Mouse (Mus musculus) midbrain, embryonic 11.5 days (tissue): ENCODE measurements at regions not wholly inside any gene's neighbourhood (a gene's known extent, or its start where the extent isn't known, plus 50 kb on each side); places are given as distances from the start of the nearest gene placed in this dataset.
A peak's percentile ranks its signal among the peaks of the same experiment; 100 is the strongest.

Experiments
- ATAC-seq: fragments of 200-750 bp; cut with Nextera tagmentation; 2 replicates; pipeline ENCODE4 v1.8.0; 2017; ENCODE audit warnings: moderate TSS enrichment, moderate library complexity; ENCODE audit not compliant: low FRiP score
- DNase-seq: peaks from one replicate; pipeline ENCODE4 v3.0.0; 2015; ENCODE audit warnings: low spot score; ENCODE audit errors: missing footprints
- H3K27ac ChIP-seq: fragments of 300-500 bp; sonication (generic); 2 replicates; pipeline ENCODE4 v1.5.1; 2014; ENCODE audit warnings: low read depth, low read length
- H3K27me3 ChIP-seq: fragments of 300-500 bp; sonication (generic); 2 replicates; pipeline ENCODE4 v1.6.1; 2014; ENCODE audit warnings: mild to moderate bottlenecking, low read length, moderate library complexity, mixed read lengths; ENCODE audit not compliant: control insufficient read depth, insufficient read depth
- H3K36me3 ChIP-seq: fragments of 300-500 bp; sonication (generic); 2 replicates; pipeline ENCODE4 v1.6.1; 2014; ENCODE audit warnings: mild to moderate bottlenecking, low read length, moderate library complexity, mixed read lengths; ENCODE audit not compliant: control insufficient read depth, insufficient read depth
- H3K4me1 ChIP-seq: fragments of 300-500 bp; sonication (generic); 2 replicates; pipeline ENCODE4 v1.6.1; 2014; ENCODE audit warnings: low read length; ENCODE audit not compliant: control insufficient read depth, insufficient read depth
- H3K4me2 ChIP-seq: fragments of 300-500 bp; sonication (generic); 2 replicates; pipeline ENCODE4 v1.6.1; 2014; ENCODE audit warnings: mild to moderate bottlenecking, moderate library complexity
- H3K4me3 ChIP-seq: fragments of 300-500 bp; sonication (generic); 2 replicates; pipeline ENCODE4 v1.5.1; 2014; ENCODE audit warnings: low read depth, low read length
- H3K9ac ChIP-seq: fragments of 300-500 bp; sonication (generic); 2 replicates; pipeline ENCODE4 v1.6.1; 2014; ENCODE audit warnings: low read length
- H3K9me3 ChIP-seq: fragments of 300-500 bp; sonication (generic); 2 replicates; pipeline ENCODE4 v1.6.1; 2016; ENCODE audit warnings: low read length; ENCODE audit not compliant: control insufficient read depth
- WGBS: fragments of 180-500 bp; shearing (Covaris S2); extraction: QIAGEN DNeasy Blood & Tissue Kit; methylation state at CpG from one replicate; pipeline ENCODE4 v1.1.7; 2014; 5-methylcytosine and 5-hydroxymethylcytosine counted together

DNA sequence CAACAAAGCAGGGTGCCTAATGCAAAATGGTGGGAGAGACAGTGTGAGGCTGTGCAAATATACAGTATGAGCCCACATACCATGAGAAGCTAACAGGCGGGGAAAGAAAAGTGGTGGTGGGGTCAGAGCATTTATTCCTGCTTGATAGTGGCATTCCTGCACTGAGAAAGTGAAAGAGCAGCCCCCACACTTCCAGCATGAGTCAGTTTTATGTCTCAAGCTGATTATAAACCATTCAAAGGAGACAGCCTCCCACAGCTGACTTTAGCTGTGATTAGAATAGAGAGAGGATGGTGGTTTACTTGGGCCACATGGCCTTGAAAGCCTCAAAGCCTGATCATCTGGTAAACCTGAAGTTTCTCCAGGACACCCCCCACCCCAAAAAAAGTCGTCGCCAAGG, 64.4 kb downstream of the Gm43517 start:
- no peak overlapping the region for H3K4me2 ChIP-seq
- no peak overlapping the region for H3K9ac ChIP-seq
- no peaks in the 10 kb centered on the region for H3K9me3 ChIP-seq
- H3K4me3 ChIP-seq: no peak overlapping the region
- no peaks in the 10 kb centered on the region for H3K36me3 ChIP-seq
- DNase-seq (peak; percentile 81), ATAC-seq (no peak)
- no peak overlapping the region for H3K27ac ChIP-seq
- 85% methylated on average over 3 of the region's 3 CpGs for WGBS
- H3K4me1 ChIP-seq: no peaks in the 10 kb centered on the region
- no peaks in the 10 kb centered on the region for H3K27me3 ChIP-seq

GRCm38 (mm10) chr12:49468059-49468458, 83.1 kb downstream of the Gm43517 start:
- Histone ChIP-seq H3K4me1 (no peaks in the 10 kb centered on the region), H3K9me3 (no peaks in the 10 kb centered on the region), H3K27ac (no peak overlapping the region), H3K27me3 (no peaks in the 10 kb centered on the region), H3K9ac (no peak overlapping the region), H3K4me3 (no peak overlapping the region), H3K4me2 (no peak overlapping the region), H3K36me3 (no peaks in the 10 kb centered on the region)
- WGBS: 94% methylated on average over 1 of the region's 1 CpGs
- DNase-seq (peak; percentile 53), ATAC-seq (no peak)

- no peak for DNase-seq
- Histone ChIP-seq H3K9ac (no peak overlapping the region), H3K4me3 (no peak overlapping the region), H3K9me3 (no peaks in the 10 kb centered on the region), H3K27ac (no peak overlapping the region), H3K27me3 (no peaks in the 10 kb centered on the region), H3K4me1 (no peaks in the 10 kb centered on the region), H3K36me3 (no peaks in the 10 kb centered on the region), H3K4me2 (no peak overlapping the region)
- WGBS: 87% methylated on average over 3 of the region's 3 CpGs
- ATAC-seq: no peak
These were observed 88.4 kb downstream of the Gm43517 start for GRCm38 (mm10) chr12:49473371-49473770.

- no peaks in the 10 kb centered on the region for H3K36me3 ChIP-seq
- WGBS: 61% methylated on average over 3 of the region's 3 CpGs
- H3K27ac ChIP-seq: peak overlapping the region; percentile 35; the same call in 1 of the 2 replicates
- H3K4me2 ChIP-seq: no peak overlapping the region
- no peak for ATAC-seq
- no peaks in the 10 kb centered on the region for H3K9me3 ChIP-seq
- H3K27me3 ChIP-seq: no peaks in the 10 kb centered on the region
- H3K9ac ChIP-seq: no peak overlapping the region
- no peak for DNase-seq
- no peak overlapping the region for H3K4me3 ChIP-seq
- peaks cover 11% of the 10 kb centered on the region for H3K4me1 ChIP-seq
These were observed 95.7 kb downstream of the Gm43517 start for GRCm38 (mm10) chr12:49480656-49481055.

GRCm38 (mm10) chr12:49481151-49481550, 96.2 kb downstream of the Gm43517 start:
- H3K27me3 ChIP-seq: no peaks in the 10 kb centered on the region
- H3K27ac ChIP-seq: peak overlapping the region; percentile 35; the same call in 1 of the 2 replicates
- DNase-seq: peak; percentile 90

DNA sequence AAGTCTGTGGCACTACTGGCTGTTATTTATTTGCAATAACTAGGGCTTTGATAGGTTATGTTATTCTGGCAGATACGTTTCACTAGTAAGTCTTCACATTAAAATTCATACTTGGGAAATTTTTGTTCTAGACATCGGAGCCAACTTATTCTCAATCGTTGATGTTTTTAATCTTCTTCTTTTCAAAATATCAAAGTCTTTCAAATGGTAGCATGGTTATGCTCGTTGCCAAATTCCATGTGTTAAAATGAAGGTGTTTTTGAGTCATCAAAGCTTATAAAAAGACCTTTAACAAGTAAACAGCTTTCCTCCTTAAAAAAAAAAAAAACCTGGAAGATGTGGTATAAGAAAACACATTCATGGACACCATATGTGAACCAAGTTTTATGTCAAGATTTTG, 97.4 kb downstream of the Gm43517 start:
- Histone ChIP-seq H3K4me1 (peaks cover 11% of the 10 kb centered on the region), H3K9ac (no peak overlapping the region), H3K36me3 (no peaks in the 10 kb centered on the region), H3K27ac (no peak overlapping the region), H3K27me3 (no peaks in the 10 kb centered on the region), H3K9me3 (no peaks in the 10 kb centered on the region), H3K4me3 (no peak overlapping the region), H3K4me2 (no peak overlapping the region)
- 87% methylated on average over 4 of the region's 4 CpGs for WGBS
- no peak for ATAC-seq
- no peak for DNase-seq

More at GRCm38 (mm10) chr12:49481151-49481550, 96.2 kb downstream of the Gm43517 start:
- 63% methylated on average over 8 of the region's 8 CpGs for WGBS
- peak; percentile 36; the same call in 1 of the 2 replicates for ATAC-seq
- H3K9ac ChIP-seq: no peak overlapping the region
- H3K9me3 ChIP-seq: no peaks in the 10 kb centered on the region
- no peak overlapping the region for H3K4me3 ChIP-seq
- no peak overlapping the region for H3K4me2 ChIP-seq
- H3K36me3 ChIP-seq: no peaks in the 10 kb centered on the region
- H3K4me1 ChIP-seq: peaks cover 11% of the 10 kb centered on the region

DNA sequence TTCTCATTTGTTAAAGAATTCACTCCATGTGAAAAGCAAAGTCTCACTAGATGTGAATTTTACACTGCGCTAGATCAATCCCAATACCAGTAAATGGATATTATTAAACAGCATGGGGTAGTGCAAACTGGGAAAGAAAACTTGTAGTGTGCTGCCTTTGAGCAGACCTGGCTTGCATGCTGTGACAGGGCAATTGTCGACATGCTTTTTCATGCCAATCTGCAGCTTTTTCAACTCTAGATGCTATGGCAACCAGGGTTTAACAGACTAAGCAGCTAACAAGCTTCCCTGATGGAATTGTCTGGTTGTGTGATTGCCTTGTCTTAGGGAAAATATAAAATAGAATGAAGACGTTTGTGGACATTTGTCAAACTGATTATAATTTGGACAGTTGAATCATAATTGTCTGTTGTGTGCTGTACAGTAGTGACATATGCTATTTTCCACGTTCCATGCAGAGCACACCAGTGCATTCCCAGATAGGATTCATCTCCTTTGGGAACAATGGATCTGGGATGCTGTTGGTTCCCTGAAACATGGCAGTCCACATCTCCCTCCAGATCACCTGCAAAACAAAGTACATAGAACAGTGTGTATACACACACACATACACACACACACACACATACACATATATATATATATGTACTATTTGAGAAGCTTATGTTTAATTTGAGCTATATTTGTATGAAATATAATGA, 99.2 kb downstream of the Gm43517 start:
- Histone ChIP-seq H3K4me3 (no peak overlapping the region), H3K4me1 (peaks cover 11% of the 10 kb centered on the region), H3K9ac (no peak overlapping the region), H3K9me3 (no peaks in the 10 kb centered on the region), H3K27me3 (no peaks in the 10 kb centered on the region), H3K4me2 (no peak overlapping the region), H3K27ac (no peak overlapping the region), H3K36me3 (no peaks in the 10 kb centered on the region)
- peak; percentile 83 for ATAC-seq
- 31% methylated on average over 4 of the region's 4 CpGs for WGBS
- no peak for DNase-seq

DNA sequence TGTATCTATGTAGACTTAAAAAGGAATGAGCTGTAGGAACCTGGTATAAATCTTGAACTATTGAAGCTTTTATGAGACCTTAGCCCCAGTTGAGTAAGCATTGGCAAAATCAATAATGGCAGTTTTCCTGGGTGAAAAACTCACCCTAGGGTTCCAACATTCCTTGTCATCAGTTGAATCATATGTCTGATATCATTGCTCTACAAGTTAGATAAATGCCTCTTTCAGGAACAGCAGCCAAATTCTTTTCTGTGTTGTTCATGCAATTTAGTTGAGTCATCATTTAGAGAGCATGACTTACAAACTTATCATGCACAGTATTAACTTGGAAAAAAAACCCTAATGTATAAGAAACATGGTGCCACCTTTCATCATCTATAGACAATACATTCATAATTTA, 128.2 kb downstream of the Gm43517 start:
- H3K9ac ChIP-seq: no peak overlapping the region
- H3K27ac ChIP-seq: no peak overlapping the region

GRCm38 (mm10) chr12:49514616-49515015, 129.6 kb downstream of the Gm43517 start:
- WGBS: 64% methylated on average over 1 of the region's 1 CpGs
- H3K27ac ChIP-seq: no peak overlapping the region
- H3K4me2 ChIP-seq: no peak overlapping the region
- no peak for DNase-seq
- no peak overlapping the region for H3K9ac ChIP-seq
- no peak for ATAC-seq
- H3K9me3 ChIP-seq: no peaks in the 10 kb centered on the region
- no peaks in the 10 kb centered on the region for H3K27me3 ChIP-seq
- H3K4me3 ChIP-seq: no peak overlapping the region
- H3K36me3 ChIP-seq: no peaks in the 10 kb centered on the region
- H3K4me1 ChIP-seq: no peaks in the 10 kb centered on the region

More for the DNA sequence above, 128.2 kb downstream of the Gm43517 start:
- DNase-seq (no peak), ATAC-seq (no peak)
- no peaks in the 10 kb centered on the region for H3K9me3 ChIP-seq
- H3K27me3 ChIP-seq: no peaks in the 10 kb centered on the region
- no peaks in the 10 kb centered on the region for H3K4me1 ChIP-seq
- no peaks in the 10 kb centered on the region for H3K36me3 ChIP-seq
- H3K4me3 ChIP-seq: no peak overlapping the region
- H3K4me2 ChIP-seq: no peak overlapping the region
